Mouse (Mus musculus): Measurements from ENCODE around the gene Qpctl. TPM values are rescaled to one million over a fixed set of nuclear protein-coding genes. Genes with fewer than 3 reads are reported as not detected.

The Qpctl gene
- polyA plus RNA-seq, 1 experiment, result 15.3 TPM

DNA sequence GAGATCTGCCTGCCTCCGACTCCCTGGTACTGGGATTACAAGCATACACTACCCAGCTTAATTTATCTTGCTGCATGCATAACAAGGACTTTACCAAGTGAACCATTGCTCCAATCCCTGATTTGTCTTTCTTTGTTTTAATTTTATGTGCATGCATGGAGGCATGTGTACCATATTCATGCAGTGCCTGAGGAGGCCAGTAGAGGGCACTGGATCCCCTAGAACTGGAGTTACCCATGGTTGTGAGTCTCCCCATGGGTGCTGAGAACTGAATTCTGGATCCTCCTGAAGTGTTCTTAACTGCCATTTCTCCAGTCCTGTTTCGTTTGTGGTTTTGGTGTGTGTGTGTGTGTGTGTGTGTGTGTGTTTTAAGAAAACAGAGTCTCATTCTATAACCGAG lies 17.9 kb upstream of the Qpctl start:
- Histone ChIP-seq H3K36me3 (ENCODE audit: control insufficient read depth, insufficient read depth, low read length) (no peaks in the 10 kb centered on the region), H3K27ac (ENCODE audit: control insufficient read depth, insufficient read depth, low read length) (no peak overlapping the region), H3K27me3 (ENCODE audit: control insufficient read depth, insufficient read depth, low read length) (no peaks in the 10 kb centered on the region; the same call in 1 of the 2 replicates), H3K4me1 (replicated peaks; ENCODE audit: control insufficient read depth, insufficient read depth, low read length) (peaks cover 20% of the 10 kb centered on the region), H3K4me3 (ENCODE audit: control insufficient read depth, insufficient read depth, low read length) (no peak overlapping the region)
- DNase-seq, result no peak
- 79% methylated on average over 3 of the region's 3 CpGs for WGBS
- TF ChIP-seq POLR2A (IDR thresholded peaks at IDR 0.05; ENCODE audit: control insufficient read depth, extremely low read depth, insufficient read depth, low read length, poor library complexity) (no peak), CTCF (IDR thresholded peaks at IDR 0.05; ENCODE audit: borderline replicate concordance, control insufficient read depth, extremely low read depth, insufficient read depth, low read length, poor library complexity) (no peak)

DNA sequence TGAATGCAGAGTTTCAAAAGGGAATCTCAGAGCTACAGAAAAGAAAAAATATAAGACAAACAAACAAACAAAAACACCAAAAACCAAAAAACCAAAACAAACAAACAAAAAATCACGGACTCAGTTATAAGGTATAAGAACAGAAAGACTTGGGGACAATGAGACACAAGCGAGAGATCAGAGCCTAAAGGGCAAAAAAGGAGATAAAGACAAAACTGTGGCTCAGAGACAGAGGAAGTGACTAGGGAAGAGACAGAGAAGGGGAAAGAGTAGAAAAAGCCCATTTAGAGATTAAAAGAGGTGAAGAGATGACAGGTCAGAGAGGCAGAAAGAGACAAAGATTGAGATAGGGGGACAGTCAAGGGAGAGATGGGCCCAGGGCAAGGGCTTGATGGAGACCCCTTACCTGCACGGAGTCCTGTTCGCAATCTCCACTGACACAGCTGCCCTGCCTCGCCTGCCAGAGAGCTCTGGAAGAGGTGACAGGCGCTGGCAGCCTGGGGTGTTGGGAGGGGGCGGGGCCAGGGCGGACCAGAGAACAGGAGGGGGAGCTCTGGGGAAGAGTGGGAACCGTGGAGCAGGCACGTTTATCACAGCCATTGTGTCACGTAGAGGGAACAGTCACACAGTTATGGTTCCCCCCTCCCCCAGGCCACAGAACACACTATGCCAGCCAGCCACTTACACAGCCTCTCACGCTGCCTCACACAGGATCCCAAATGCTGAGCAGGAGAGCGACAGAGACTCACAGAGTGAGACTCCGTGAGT lies 16.7 kb upstream of the Qpctl start, which contains the start of gene Gipr:
Gipr (minus strand) TSS at position 472 of the 768 bp plus-strand sequence.
- WGBS, result 18% methylated on average over 14 of the region's 14 CpGs
- Histone ChIP-seq H3K36me3 (ENCODE audit: control insufficient read depth, insufficient read depth, low read length) (no peaks in the 10 kb centered on the region), H3K4me3 (ENCODE audit: control insufficient read depth, insufficient read depth, low read length) (no peak within 1 kb of the TSS), H3K4me1 (replicated peaks; ENCODE audit: control insufficient read depth, insufficient read depth, low read length) (peaks cover 20% of the 10 kb centered on the region), H3K27me3 (ENCODE audit: control insufficient read depth, insufficient read depth, low read length) (no peaks in the 10 kb centered on the region; the same call in 1 of the 2 replicates), H3K27ac (ENCODE audit: control insufficient read depth, insufficient read depth, low read length) (no peak within 1 kb of the TSS)
- no peak for DNase-seq
- no peak for TF ChIP-seq POLR2A (IDR thresholded peaks at IDR 0.05; ENCODE audit: control insufficient read depth, extremely low read depth, insufficient read depth, low read length, poor library complexity)
- TF ChIP-seq CTCF (IDR thresholded peaks at IDR 0.05; ENCODE audit: borderline replicate concordance, control insufficient read depth, extremely low read depth, insufficient read depth, low read length, poor library complexity), result no peak

DNA sequence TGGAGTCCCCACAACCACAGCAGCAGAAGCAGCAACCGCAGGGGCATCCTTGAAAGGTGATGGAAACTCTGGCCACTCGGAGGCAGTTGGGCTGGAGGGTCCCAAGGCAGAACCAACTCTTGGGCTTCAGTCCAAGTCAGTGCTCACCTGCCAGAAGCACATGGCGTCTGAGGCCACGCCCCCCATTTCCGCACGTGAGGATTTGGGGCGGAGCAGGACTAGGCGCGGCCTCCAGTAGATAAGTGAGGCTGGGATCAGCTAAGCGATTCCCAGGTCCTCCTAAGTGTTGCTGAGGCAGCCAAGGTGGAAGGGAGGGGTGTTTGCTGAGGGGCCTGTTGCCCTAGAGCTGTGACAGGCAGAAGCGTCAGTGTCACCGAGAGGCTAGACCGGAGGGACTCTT lies 15.9 kb upstream of the Qpctl start:
- no peak for DNase-seq
- Histone ChIP-seq H3K27ac (ENCODE audit: control insufficient read depth, insufficient read depth, low read length) (no peak overlapping the region), H3K4me3 (ENCODE audit: control insufficient read depth, insufficient read depth, low read length) (no peak overlapping the region), H3K36me3 (ENCODE audit: control insufficient read depth, insufficient read depth, low read length) (no peaks in the 10 kb centered on the region), H3K4me1 (replicated peaks; ENCODE audit: control insufficient read depth, insufficient read depth, low read length) (peaks cover 26% of the 10 kb centered on the region), H3K27me3 (ENCODE audit: control insufficient read depth, insufficient read depth, low read length) (no peaks in the 10 kb centered on the region; the same call in 1 of the 2 replicates)
- TF ChIP-seq POLR2A (IDR thresholded peaks at IDR 0.05; ENCODE audit: control insufficient read depth, extremely low read depth, insufficient read depth, low read length, poor library complexity), result no peak
- TF ChIP-seq CTCF (IDR thresholded peaks at IDR 0.05; ENCODE audit: borderline replicate concordance, control insufficient read depth, extremely low read depth, insufficient read depth, low read length, poor library complexity), result no peak
- WGBS, result 8% methylated on average over 13 of the region's 13 CpGs

DNA sequence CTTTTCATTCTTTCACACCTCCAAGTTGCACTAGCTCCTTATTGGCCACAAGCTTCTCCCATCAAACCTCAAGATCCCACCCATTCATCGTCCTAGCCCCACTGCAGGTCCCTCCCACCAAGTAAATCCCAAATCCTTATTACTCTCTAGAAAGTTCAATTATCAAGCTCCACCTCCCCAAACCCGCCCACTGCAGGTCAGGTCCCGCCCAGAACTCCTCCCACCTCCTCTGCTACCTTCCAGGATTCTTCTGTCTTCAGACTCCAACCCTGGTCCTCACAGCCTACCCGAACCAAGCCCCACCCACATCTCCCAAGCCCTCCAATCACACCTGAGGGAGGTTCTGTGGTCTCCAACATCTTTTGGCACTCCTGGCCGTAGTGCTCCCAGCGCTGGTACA lies 15.1 kb upstream of the Qpctl start:
- no peak for DNase-seq
- H3K27ac ChIP-seq (ENCODE audit: control insufficient read depth, insufficient read depth, low read length), result no peak overlapping the region
- no peaks in the 10 kb centered on the region; the same call in 1 of the 2 replicates for H3K27me3 ChIP-seq (ENCODE audit: control insufficient read depth, insufficient read depth, low read length)
- 4% methylated on average over 6 of the region's 6 CpGs for WGBS
- peaks cover 29% of the 10 kb centered on the region for H3K4me1 ChIP-seq (replicated peaks; ENCODE audit: control insufficient read depth, insufficient read depth, low read length)
- no peaks in the 10 kb centered on the region for H3K36me3 ChIP-seq (ENCODE audit: control insufficient read depth, insufficient read depth, low read length)
- H3K4me3 ChIP-seq (ENCODE audit: control insufficient read depth, insufficient read depth, low read length), result no peak overlapping the region
- TF ChIP-seq CTCF (IDR thresholded peaks at IDR 0.05; ENCODE audit: borderline replicate concordance, control insufficient read depth, extremely low read depth, insufficient read depth, low read length, poor library complexity), result no peak
- no peak for TF ChIP-seq POLR2A (IDR thresholded peaks at IDR 0.05; ENCODE audit: control insufficient read depth, extremely low read depth, insufficient read depth, low read length, poor library complexity)

DNA sequence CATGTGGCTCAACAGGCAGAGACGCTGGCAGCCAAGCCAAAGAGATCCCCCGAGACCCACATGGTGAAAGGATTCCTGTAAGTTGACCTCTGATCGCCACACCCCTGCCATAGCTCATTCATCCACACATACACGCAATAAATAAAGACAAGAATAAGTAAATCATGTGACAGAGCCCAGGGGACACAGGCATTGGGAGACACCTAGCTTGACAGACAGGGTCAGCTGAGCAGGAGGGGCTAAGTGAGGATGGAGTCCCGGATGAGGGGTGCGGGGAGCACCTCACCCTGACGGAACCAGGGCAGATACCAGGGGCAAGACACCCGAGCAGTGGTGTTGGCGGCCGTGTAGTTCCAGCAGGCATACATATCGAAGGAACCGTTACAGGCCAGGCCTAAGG lies 14.7 kb upstream of the Qpctl start:
- Histone ChIP-seq H3K36me3 (ENCODE audit: control insufficient read depth, insufficient read depth, low read length) (no peaks in the 10 kb centered on the region), H3K4me3 (ENCODE audit: control insufficient read depth, insufficient read depth, low read length) (no peak overlapping the region), H3K4me1 (replicated peaks; ENCODE audit: control insufficient read depth, insufficient read depth, low read length) (peaks cover 29% of the 10 kb centered on the region), H3K27me3 (ENCODE audit: control insufficient read depth, insufficient read depth, low read length) (no peaks in the 10 kb centered on the region; the same call in 1 of the 2 replicates), H3K27ac (ENCODE audit: control insufficient read depth, insufficient read depth, low read length) (no peak overlapping the region)
- TF ChIP-seq CTCF (IDR thresholded peaks at IDR 0.05; ENCODE audit: borderline replicate concordance, control insufficient read depth, extremely low read depth, insufficient read depth, low read length, poor library complexity) (no peak), POLR2A (IDR thresholded peaks at IDR 0.05; ENCODE audit: control insufficient read depth, extremely low read depth, insufficient read depth, low read length, poor library complexity) (no peak)
- DNase-seq, result no peak
- WGBS, result 56% methylated on average over 12 of the region's 12 CpGs

DNA sequence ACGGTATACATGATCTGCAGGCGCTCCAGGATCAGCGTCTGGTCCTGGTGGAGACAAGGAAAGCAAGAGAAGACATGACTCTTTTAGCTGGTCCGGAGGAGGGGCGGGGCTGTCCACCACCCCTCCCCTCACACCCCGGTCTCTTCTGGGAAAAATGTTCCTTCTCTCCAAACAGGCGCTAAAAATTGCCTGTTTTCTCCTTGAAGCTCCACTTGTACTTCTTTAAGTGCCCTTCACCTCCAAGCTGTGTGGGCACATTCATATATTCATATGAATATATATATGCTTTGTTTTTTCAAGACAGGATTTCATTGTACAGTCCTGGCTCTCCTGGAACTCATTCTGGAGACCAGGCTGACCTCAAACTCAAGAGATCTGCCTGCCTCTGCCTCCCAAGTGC lies 13.8 kb upstream of the Qpctl start:
- Histone ChIP-seq H3K4me1 (replicated peaks; ENCODE audit: control insufficient read depth, insufficient read depth, low read length) (peaks cover 29% of the 10 kb centered on the region), H3K27ac (ENCODE audit: control insufficient read depth, insufficient read depth, low read length) (no peak overlapping the region), H3K36me3 (ENCODE audit: control insufficient read depth, insufficient read depth, low read length) (no peaks in the 10 kb centered on the region), H3K27me3 (ENCODE audit: control insufficient read depth, insufficient read depth, low read length) (no peaks in the 10 kb centered on the region; the same call in 1 of the 2 replicates), H3K4me3 (ENCODE audit: control insufficient read depth, insufficient read depth, low read length) (no peak overlapping the region)
- DNase-seq, result no peak
- TF ChIP-seq CTCF (IDR thresholded peaks at IDR 0.05; ENCODE audit: borderline replicate concordance, control insufficient read depth, extremely low read depth, insufficient read depth, low read length, poor library complexity), result no peak
- no peak for TF ChIP-seq POLR2A (IDR thresholded peaks at IDR 0.05; ENCODE audit: control insufficient read depth, extremely low read depth, insufficient read depth, low read length, poor library complexity)
- WGBS, result 92% methylated on average over 7 of the region's 7 CpGs
